Comparison of ENCODE assay signal across 8 mouse cellular contexts in genomic region chr5:24452030-24452690, GRCm38 (mm10). TPM values are rescaled to one million over a fixed set of nuclear protein-coding genes. Genes with fewer than 3 reads are reported as not detected.
DNase-seq lines count a peak whose midpoint lies in the region; ATAC-seq and TF ChIP-seq lines count a peak whose summit lies in the region.

TSS of gene Agap3 (plus strand) at chr5:24452177.

- TF ChIP-seq CTCF in lung, adult 2 months (IDR thresholded peaks at IDR 0.05; ENCODE audit: insufficient read depth, low read length), result no peak

- no peaks in the 10 kb centered on the region for H3K9me3 ChIP-seq in embryonic facial prominence, embryonic 10.5 days

- DNase-seq in ZHBTc4 (ENCODE audit: low read depth, low spot score), result peak; percentile 42
- DNase-seq in embryonic facial prominence, embryonic 10.5 days (ENCODE audit: low spot score), result peak; percentile 64
- no peak for DNase-seq in heart, adult 8-10 months (ENCODE audit: low spot score)
- peak; percentile 55 for DNase-seq in kidney, postnatal 14 days
- DNase-seq in lung, adult 2 months, result peak; percentile 48
- DNase-seq in urinary bladder, postnatal 10 days (ENCODE audit: low spot score), result no peak

- 1% methylated on average over 81 of the region's 85 CpGs for WGBS in embryonic facial prominence, embryonic 10.5 days
- under 1% methylated on average over 85 of the region's 85 CpGs for WGBS in lung, adult 2 months

- peaks cover 24% of the 10 kb centered on the region for H3K36me3 ChIP-seq in embryonic facial prominence, embryonic 10.5 days (replicated peaks)

- ATAC-seq in CD4-positive, CD25-positive, alpha-beta regulatory T cell, adult 4 months, result peak; percentile 14
- no peak for ATAC-seq in neutrophil, adult 5-6 weeks (ENCODE audit: extremely low read depth, insufficient number of reproducible peaks, low FRiP score, poor library complexity, severe bottlenecking)

- peaks cover 60% of the 10 kb centered on the region for H3K4me1 ChIP-seq in embryonic facial prominence, embryonic 10.5 days
- H3K4me1 ChIP-seq in lung, adult 2 months (ENCODE audit: control insufficient read depth, insufficient read depth, low read length), result peaks cover 20% of the 10 kb centered on the region

- H3K4me3 ChIP-seq in embryonic facial prominence, embryonic 10.5 days, result peak within 1 kb of the TSS; percentile 87
- H3K4me3 ChIP-seq in lung, adult 2 months (replicated peaks; ENCODE audit: extremely low read depth, low read depth, low read length), result peak within 1 kb of the TSS; percentile 94

- peak within 1 kb of the TSS; percentile 94 for H3K27ac ChIP-seq in embryonic facial prominence, embryonic 10.5 days (replicated peaks)

- peaks cover 22% of the 10 kb centered on the region for H3K27me3 ChIP-seq in embryonic facial prominence, embryonic 10.5 days (replicated peaks; ENCODE audit: low read depth, poor library complexity, severe bottlenecking)

- no peak for TF ChIP-seq POLR2A in lung, adult 2 months (IDR thresholded peaks at IDR 0.05; ENCODE audit: borderline replicate concordance, extremely low read depth, low read depth, low read length)

RNA-seq across cellular contexts. Expression of gene Agap3, which starts in this region (rescaled TPM):
- polyA plus RNA-seq in CD4-positive, CD25-positive, alpha-beta regulatory T cell, adult 4 months (2017; shearing (Covaris generic)), result 1 to 10 TPM; 5.5 to 8.6 TPM
- 30.8 and 36.6 TPM in 2 replicates for polyA plus RNA-seq in embryonic facial prominence, embryonic 10.5 days (2016; fragmentation: Nextera tagmentation; extraction: Ambion mirVana)
- total RNA-seq in heart, adult 8-10 months (2022), result 100 to 1,000 TPM in 1 of 4 experiments, 10 to 100 TPM in 3; 88.8 to 101 (median 95.0) TPM
- polyA plus RNA-seq in lung, adult 2 months (2012; rRNA removed), result 127 TPM in 2 replicates
- total RNA-seq in neutrophil, adult 5-6 weeks (2017), result 26.1 and 28.6 TPM in 2 replicates

Comparison
In these comparisons a context has a peak if more than half of its experiments do, and no peak if none do; other contexts are left out.
1. DNase-seq: peak in ZHBTc4 (single experiment), embryonic facial prominence, embryonic 10.5 days (single experiment), kidney, postnatal 14 days (single experiment) and lung, adult 2 months (single experiment); none in heart, adult 8-10 months (single experiment) and urinary bladder, postnatal 10 days (single experiment).